Mouse (Mus musculus): ENCODE measurements around the gene Pax5. TPM values are rescaled to one million over a fixed set of nuclear protein-coding genes. Genes with fewer than 3 reads are reported as not detected.

Pax5 gene
- polyA plus RNA-seq, 1 experiment from 2014 or later, result 0.99 TPM

GRCm38 (mm10) chr4:44578591-44578990 lies 131.7 kb downstream of the Pax5 start:
- no peak overlapping the region for H3K27ac ChIP-seq (ENCODE audit: low read depth)
- H3K4me3 ChIP-seq (ENCODE audit: low read depth, low read length), result no peak overlapping the region
- H3K9me3 ChIP-seq (ENCODE audit: low read length), result no peaks in the 10 kb centered on the region
- DNase-seq, result peak; percentile 27
- ATAC-seq, result no peak
- H3K4me2 ChIP-seq (ENCODE audit: low read depth, low read length), result no peak overlapping the region
- H3K36me3 ChIP-seq (replicated peaks; ENCODE audit: insufficient read depth, low read length), result no peaks in the 10 kb centered on the region
- WGBS (ENCODE audit: insufficient replicate concordance), result 39% methylated on average over 5 of the region's 5 CpGs
- TF ChIP-seq EP300 (IDR thresholded peaks at IDR 0.05; ENCODE audit: low read depth) (no peak), CTCF (IDR thresholded peaks at IDR 0.05; ENCODE audit: low read depth) (no peak)
- no peaks in the 10 kb centered on the region for H3K27me3 ChIP-seq (ENCODE audit: insufficient read depth, low read length)
- H3K4me1 ChIP-seq (ENCODE audit: insufficient read depth), result no peaks in the 10 kb centered on the region
- no peak overlapping the region for H3K9ac ChIP-seq (replicated peaks)

GRCm38 (mm10) chr4:44577293-44577692 lies 133.0 kb downstream of the Pax5 start:
- H3K4me1 ChIP-seq (ENCODE audit: insufficient read depth), result no peaks in the 10 kb centered on the region
- no peaks in the 10 kb centered on the region for H3K36me3 ChIP-seq (replicated peaks; ENCODE audit: insufficient read depth, low read length)
- DNase-seq (peak; percentile 59), ATAC-seq (no peak)
- no peak for TF ChIP-seq EP300 (IDR thresholded peaks at IDR 0.05; ENCODE audit: low read depth)
- peak; percentile 65 for TF ChIP-seq CTCF (IDR thresholded peaks at IDR 0.05; ENCODE audit: low read depth)
- no peaks in the 10 kb centered on the region for H3K27me3 ChIP-seq (ENCODE audit: insufficient read depth, low read length)
- no peak overlapping the region for H3K4me2 ChIP-seq (ENCODE audit: low read depth, low read length)
- H3K9me3 ChIP-seq (ENCODE audit: low read length), result no peaks in the 10 kb centered on the region
- whole genome bisulfite sequencing (ENCODE audit: insufficient replicate concordance), result 39% methylated on average over 5 of the region's 5 CpGs
- H3K9ac ChIP-seq (replicated peaks), result no peak overlapping the region
- no peak overlapping the region for H3K4me3 ChIP-seq (ENCODE audit: low read depth, low read length)
- no peak overlapping the region for H3K27ac ChIP-seq (ENCODE audit: low read depth)

DNA sequence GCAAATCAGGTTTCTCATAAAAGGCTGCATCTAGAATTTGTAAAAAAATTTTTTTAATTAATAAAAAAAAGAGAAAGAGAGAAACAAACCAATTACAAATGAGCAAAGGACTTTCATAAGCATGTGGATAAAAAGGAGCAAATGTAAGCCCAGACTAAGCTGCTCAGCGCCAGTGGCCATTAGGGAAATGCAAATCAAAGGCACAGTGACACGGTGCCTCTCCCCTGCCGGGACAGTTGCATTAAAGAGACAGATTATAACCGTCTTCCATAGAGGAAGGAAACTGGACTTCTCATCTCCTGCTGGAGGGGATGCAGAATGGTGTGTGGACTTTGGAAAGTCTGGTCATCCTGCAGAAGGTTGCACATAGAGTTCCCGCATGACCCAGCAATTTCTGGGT lies 133.5 kb downstream of the Pax5 start:
- H3K9me3 ChIP-seq (ENCODE audit: low read length), result no peaks in the 10 kb centered on the region
- DNase-seq (no peak), ATAC-seq (no peak)
- no peaks in the 10 kb centered on the region for H3K27me3 ChIP-seq (ENCODE audit: insufficient read depth, low read length)
- H3K9ac ChIP-seq (replicated peaks), result no peak overlapping the region
- H3K4me3 ChIP-seq (ENCODE audit: low read depth, low read length), result no peak overlapping the region
- no peak overlapping the region for H3K4me2 ChIP-seq (ENCODE audit: low read depth, low read length)
- no peak overlapping the region for H3K27ac ChIP-seq (ENCODE audit: low read depth)
- H3K4me1 ChIP-seq (ENCODE audit: insufficient read depth), result no peaks in the 10 kb centered on the region
- TF ChIP-seq CTCF (IDR thresholded peaks at IDR 0.05; ENCODE audit: low read depth), result no peak
- no peak for TF ChIP-seq EP300 (IDR thresholded peaks at IDR 0.05; ENCODE audit: low read depth)
- 40% methylated on average over 5 of the region's 5 CpGs for WGBS (ENCODE audit: insufficient replicate concordance)
- H3K36me3 ChIP-seq (replicated peaks; ENCODE audit: insufficient read depth, low read length), result no peaks in the 10 kb centered on the region

GRCm38 (mm10) chr4:44573017-44573416 lies 137.3 kb downstream of the Pax5 start:
- Histone ChIP-seq H3K27ac (ENCODE audit: low read depth) (no peak overlapping the region), H3K4me1 (ENCODE audit: insufficient read depth) (no peaks in the 10 kb centered on the region), H3K36me3 (replicated peaks; ENCODE audit: insufficient read depth, low read length) (no peaks in the 10 kb centered on the region), H3K27me3 (ENCODE audit: insufficient read depth, low read length) (0 out of 2 replicates have a peak, but pooled peaks cover 3% of the 10 kb centered on the region), H3K9ac (replicated peaks) (no peak overlapping the region), H3K4me2 (ENCODE audit: low read depth, low read length) (no peak overlapping the region), H3K9me3 (ENCODE audit: low read length) (no peaks in the 10 kb centered on the region), H3K4me3 (ENCODE audit: low read depth, low read length) (no peak overlapping the region)
- ATAC-seq (no peak), DNase-seq (no peak)
- TF ChIP-seq CTCF (IDR thresholded peaks at IDR 0.05; ENCODE audit: low read depth) (no peak), EP300 (IDR thresholded peaks at IDR 0.05; ENCODE audit: low read depth) (no peak)
- 70% methylated on average over 5 of the region's 5 CpGs for WGBS (ENCODE audit: insufficient replicate concordance)

DNA sequence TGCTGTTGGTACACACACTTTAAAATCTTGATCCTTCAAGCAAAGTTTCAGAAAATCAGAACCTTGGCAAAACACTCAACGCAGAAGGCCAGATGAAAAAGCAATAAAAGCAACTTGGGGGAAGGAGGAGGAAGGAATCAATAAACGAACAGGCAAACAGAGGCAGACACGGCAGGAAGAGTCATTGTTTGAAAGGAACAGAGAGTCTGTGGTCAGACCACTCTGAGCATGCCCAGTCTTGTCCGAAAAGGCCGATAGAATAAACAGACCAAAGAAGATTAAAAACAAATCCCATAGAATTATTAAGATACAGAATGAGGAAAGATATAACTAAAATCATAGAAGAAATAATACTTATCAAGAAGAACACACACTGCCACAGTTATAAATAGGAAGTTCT lies 137.9 kb downstream of the Pax5 start:
- TF ChIP-seq EP300 (IDR thresholded peaks at IDR 0.05; ENCODE audit: low read depth) (no peak), CTCF (IDR thresholded peaks at IDR 0.05; ENCODE audit: low read depth) (no peak)
- 28% methylated on average over 5 of the region's 5 CpGs for WGBS (ENCODE audit: insufficient replicate concordance)
- no peak overlapping the region for H3K27ac ChIP-seq (ENCODE audit: low read depth)

DNA sequence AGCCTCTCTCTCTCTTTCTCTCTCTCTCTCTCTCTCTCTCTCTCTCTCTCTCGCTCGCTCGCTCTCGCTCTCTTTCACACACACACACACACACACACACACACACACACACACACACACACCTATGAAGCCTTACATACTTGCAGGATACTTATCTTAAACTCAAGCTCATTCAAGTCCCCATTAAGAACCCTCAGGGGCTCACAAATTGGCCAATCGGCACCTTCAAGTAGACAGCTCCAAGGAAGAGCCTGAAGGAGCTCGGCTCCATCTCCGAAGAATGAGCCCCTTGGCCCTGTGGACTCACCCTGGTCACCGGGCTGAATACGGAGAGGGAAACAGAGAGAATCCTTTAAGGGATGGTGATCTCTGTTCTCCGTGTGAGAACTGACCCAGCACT lies 141.1 kb downstream of the Pax5 start:
- no peak overlapping the region for H3K9ac ChIP-seq (replicated peaks)
- WGBS (ENCODE audit: insufficient replicate concordance), result 84% methylated on average over 10 of the region's 10 CpGs
- H3K36me3 ChIP-seq (replicated peaks; ENCODE audit: insufficient read depth, low read length), result no peaks in the 10 kb centered on the region
- H3K27me3 ChIP-seq (ENCODE audit: insufficient read depth, low read length), result peaks cover 8% of the 10 kb centered on the region
- H3K27ac ChIP-seq (ENCODE audit: low read depth), result no peak overlapping the region
- no peak for DNase-seq
- no peak for ATAC-seq
- no peaks in the 10 kb centered on the region for H3K4me1 ChIP-seq (ENCODE audit: insufficient read depth)
- no peak overlapping the region for H3K4me3 ChIP-seq (ENCODE audit: low read depth, low read length)
- no peaks in the 10 kb centered on the region for H3K9me3 ChIP-seq (ENCODE audit: low read length)
- no peak overlapping the region for H3K4me2 ChIP-seq (ENCODE audit: low read depth, low read length)
- TF ChIP-seq EP300 (IDR thresholded peaks at IDR 0.05; ENCODE audit: low read depth) (no peak), CTCF (IDR thresholded peaks at IDR 0.05; ENCODE audit: low read depth) (no peak)

More for the DNA sequence above, 137.9 kb downstream of the Pax5 start:
- H3K9me3 ChIP-seq (ENCODE audit: low read length), result no peaks in the 10 kb centered on the region
- H3K4me1 ChIP-seq (ENCODE audit: insufficient read depth), result no peaks in the 10 kb centered on the region
- no peak overlapping the region for H3K4me2 ChIP-seq (ENCODE audit: low read depth, low read length)
- H3K36me3 ChIP-seq (replicated peaks; ENCODE audit: insufficient read depth, low read length), result no peaks in the 10 kb centered on the region
- no peak for DNase-seq
- H3K9ac ChIP-seq (replicated peaks), result no peak overlapping the region
- ATAC-seq, result no peak
- 0 out of 2 replicates have a peak, but pooled peaks cover 3% of the 10 kb centered on the region for H3K27me3 ChIP-seq (ENCODE audit: insufficient read depth, low read length)
- no peak overlapping the region for H3K4me3 ChIP-seq (ENCODE audit: low read depth, low read length)

- Histone ChIP-seq H3K4me1 (ENCODE audit: insufficient read depth) (no peaks in the 10 kb centered on the region), H3K27ac (ENCODE audit: low read depth) (no peak overlapping the region), H3K9me3 (ENCODE audit: low read length) (no peaks in the 10 kb centered on the region), H3K9ac (replicated peaks) (no peak overlapping the region), H3K27me3 (ENCODE audit: insufficient read depth, low read length) (peaks cover 8% of the 10 kb centered on the region), H3K4me2 (ENCODE audit: low read depth, low read length) (no peak overlapping the region), H3K36me3 (replicated peaks; ENCODE audit: insufficient read depth, low read length) (no peaks in the 10 kb centered on the region), H3K4me3 (ENCODE audit: low read depth, low read length) (no peak overlapping the region)
- ATAC-seq (no peak), DNase-seq (no peak)
- 73% methylated on average over 10 of the region's 10 CpGs for WGBS (ENCODE audit: insufficient replicate concordance)
- TF ChIP-seq CTCF (IDR thresholded peaks at IDR 0.05; ENCODE audit: low read depth) (no peak), EP300 (IDR thresholded peaks at IDR 0.05; ENCODE audit: low read depth) (no peak)
Observed at GRCm38 (mm10) chr4:44568666-44569065, 141.6 kb downstream of the Pax5 start.

All from liver, postnatal 0 days (tissue).